Mouse (Mus musculus): ENCODE measurements around the gene Gm10142. TPM values are rescaled to one million over a fixed set of nuclear protein-coding genes. Genes with fewer than 3 reads are reported as not detected.
"Not testable (repeated sequence)": the region's sequence is repeated elsewhere in the genome, so short reads cannot be mapped to it uniquely, and the experiment has no call there.

Gene Gm10142
- polyA plus RNA-seq, 1 experiment: not detected

DNA sequence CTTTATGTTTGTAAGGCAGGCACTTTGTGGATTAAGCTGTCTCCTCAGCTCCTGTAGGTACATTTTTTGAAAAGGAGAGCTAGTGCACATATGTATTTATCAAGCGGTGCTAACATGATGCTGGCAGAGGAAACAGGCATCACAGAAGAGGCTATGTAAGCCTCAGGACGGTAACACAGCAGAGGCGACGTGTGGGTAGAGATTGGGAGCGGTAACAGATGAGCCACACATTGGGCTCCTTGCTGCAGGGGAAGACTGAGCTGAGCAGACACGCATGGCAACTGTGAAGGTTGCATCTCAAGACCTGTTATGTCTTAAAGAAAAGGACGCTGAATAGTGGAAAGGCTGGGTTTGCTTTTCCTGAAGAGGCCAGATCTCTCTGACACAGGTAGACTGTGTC is 32.6 kb upstream of the Gm10142 start:
- peaks cover 3% of the 10 kb centered on the region; the same call in 1 of the 2 replicates for H3K27me3 ChIP-seq (replicated peaks; ENCODE audit: control insufficient read depth, insufficient read depth, low read length)
- 83% methylated on average over 7 of the region's 7 CpGs for WGBS
- DNase-seq: no peak
- no peak overlapping the region for H3K4me3 ChIP-seq (ENCODE audit: insufficient read depth, low read depth, low read length)
- H3K27ac ChIP-seq (ENCODE audit: insufficient read depth, low read depth, low read length): no peak overlapping the region
- no peak for TF ChIP-seq CTCF (conservative IDR thresholded peaks at IDR 0.05; ENCODE audit: insufficient read depth, insufficient read length, low read depth, low read length)
- TF ChIP-seq POLR2A (IDR thresholded peaks at IDR 0.05; ENCODE audit: low read depth, low read length): no peak
- H3K4me1 ChIP-seq (ENCODE audit: control insufficient read depth, insufficient read depth, low read length): no peaks in the 10 kb centered on the region
- no peaks in the 10 kb centered on the region for H3K36me3 ChIP-seq (ENCODE audit: control insufficient read depth, insufficient read depth, low read length)

DNA sequence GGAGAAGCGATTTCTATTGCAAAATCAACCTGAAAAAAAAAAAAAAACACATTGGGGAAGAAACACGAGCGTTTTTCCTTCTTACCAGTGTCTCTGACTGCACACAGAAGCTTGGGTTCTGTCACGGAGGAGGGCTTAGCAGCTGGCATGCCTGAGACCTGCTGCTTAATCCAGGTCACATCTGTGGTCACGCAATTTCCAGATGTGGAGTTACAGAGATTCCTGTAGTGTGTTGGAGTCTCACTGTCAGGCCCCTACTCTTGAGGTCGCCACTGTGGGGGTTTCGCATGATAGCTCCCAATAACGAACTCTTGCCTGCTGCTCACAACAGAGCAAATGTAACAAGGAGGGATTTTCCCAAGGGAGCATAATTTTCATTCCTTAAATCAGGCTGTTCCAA is 31.4 kb upstream of the Gm10142 start:
- H3K36me3 ChIP-seq (ENCODE audit: control insufficient read depth, insufficient read depth, low read length): no peaks in the 10 kb centered on the region
- no peaks in the 10 kb centered on the region for H3K27me3 ChIP-seq (replicated peaks; ENCODE audit: control insufficient read depth, insufficient read depth, low read length)
- H3K4me3 ChIP-seq (ENCODE audit: insufficient read depth, low read depth, low read length): no peak overlapping the region
- no peak for TF ChIP-seq CTCF (conservative IDR thresholded peaks at IDR 0.05; ENCODE audit: insufficient read depth, insufficient read length, low read depth, low read length)
- no peak for TF ChIP-seq POLR2A (IDR thresholded peaks at IDR 0.05; ENCODE audit: low read depth, low read length)
- no peaks in the 10 kb centered on the region for H3K4me1 ChIP-seq (ENCODE audit: control insufficient read depth, insufficient read depth, low read length)
- WGBS: 30% methylated on average over 8 of the region's 8 CpGs
- DNase-seq: no peak
- H3K27ac ChIP-seq (ENCODE audit: insufficient read depth, low read depth, low read length): no peak overlapping the region

GRCm38 (mm10) chr10:77685895-77686664 is 29.5 kb upstream of the Gm10142 start, which contains the start of gene Tspear:
Gene Tspear, plus strand, starts transcription at chr10:77686569.
- Histone ChIP-seq H3K4me1 (ENCODE audit: control insufficient read depth, insufficient read depth, low read length) (no peaks in the 10 kb centered on the region), H3K36me3 (ENCODE audit: control insufficient read depth, insufficient read depth, low read length) (no peaks in the 10 kb centered on the region), H3K27ac (ENCODE audit: insufficient read depth, low read depth, low read length) (no peak within 1 kb of the TSS), H3K4me3 (ENCODE audit: insufficient read depth, low read depth, low read length) (no peak within 1 kb of the TSS), H3K27me3 (replicated peaks; ENCODE audit: control insufficient read depth, insufficient read depth, low read length) (no peaks in the 10 kb centered on the region)
- WGBS: 14% methylated on average over 22 of the region's 22 CpGs
- no peak for DNase-seq
- no peak for TF ChIP-seq POLR2A (IDR thresholded peaks at IDR 0.05; ENCODE audit: low read depth, low read length)
- no peak for TF ChIP-seq CTCF (conservative IDR thresholded peaks at IDR 0.05; ENCODE audit: insufficient read depth, insufficient read length, low read depth, low read length)

DNA sequence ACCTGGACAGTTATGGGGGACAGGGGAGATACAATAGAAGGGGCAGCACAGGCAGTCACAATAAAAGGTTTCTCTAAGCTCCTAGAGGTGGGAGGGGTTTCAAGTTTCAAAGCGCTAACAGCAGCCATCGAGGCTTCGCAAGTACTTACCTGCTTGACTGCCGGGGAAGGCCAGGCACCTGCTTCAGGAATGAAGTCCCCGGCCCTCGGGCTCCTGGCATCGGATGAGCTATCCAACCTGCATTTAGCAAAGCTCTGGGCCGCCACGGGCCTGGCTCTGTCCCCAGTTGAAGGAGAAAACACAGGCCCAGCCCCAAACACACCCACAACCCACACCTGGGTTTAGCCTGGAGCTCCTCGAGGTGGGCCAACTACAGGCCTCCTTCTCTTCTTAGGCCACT is 28.6 kb upstream of the Gm10142 start:
- WGBS: 32% methylated on average over 10 of the region's 10 CpGs
- no peak for DNase-seq
- no peaks in the 10 kb centered on the region for H3K27me3 ChIP-seq (replicated peaks; ENCODE audit: control insufficient read depth, insufficient read depth, low read length)
- no peak overlapping the region for H3K27ac ChIP-seq (ENCODE audit: insufficient read depth, low read depth, low read length)
- no peaks in the 10 kb centered on the region for H3K4me1 ChIP-seq (ENCODE audit: control insufficient read depth, insufficient read depth, low read length)
- no peaks in the 10 kb centered on the region for H3K36me3 ChIP-seq (ENCODE audit: control insufficient read depth, insufficient read depth, low read length)
- TF ChIP-seq CTCF (conservative IDR thresholded peaks at IDR 0.05; ENCODE audit: insufficient read depth, insufficient read length, low read depth, low read length) (no peak), POLR2A (IDR thresholded peaks at IDR 0.05; ENCODE audit: low read depth, low read length) (no peak)
- H3K4me3 ChIP-seq (ENCODE audit: insufficient read depth, low read depth, low read length): no peak overlapping the region

DNA sequence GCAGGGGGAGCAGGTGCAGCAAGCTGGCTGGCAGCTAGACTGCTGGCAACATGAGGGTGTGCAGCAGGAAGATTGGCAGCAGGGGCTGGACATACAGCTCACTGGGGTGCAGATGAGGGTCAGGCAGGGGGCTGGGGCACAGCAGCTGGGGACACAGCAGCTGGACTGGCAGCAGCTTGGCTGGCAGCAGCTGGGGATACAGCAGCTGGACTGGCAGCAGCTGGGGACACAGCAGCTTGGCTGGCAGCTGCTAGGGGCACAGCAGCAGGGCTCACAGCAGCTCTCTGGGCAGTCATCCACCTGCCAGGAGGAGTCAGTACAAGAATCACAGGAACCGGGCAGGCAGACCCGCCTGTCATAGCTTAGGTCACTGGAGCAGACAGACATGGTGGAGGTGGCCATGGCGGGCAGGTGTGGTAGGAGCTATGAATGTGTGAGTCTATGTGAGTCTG is 25.2 kb upstream of the Gm10142 start, which contains the start of gene Gm19402:
Gm19402 (minus strand) TSS at position 402 of the 452 bp plus-strand sequence.
- not testable (repeated sequence) for H3K4me1 ChIP-seq (ENCODE audit: control insufficient read depth, insufficient read depth, low read length); DNase-seq; H3K4me3 ChIP-seq (ENCODE audit: insufficient read depth, low read depth, low read length); H3K36me3 ChIP-seq (ENCODE audit: control insufficient read depth, insufficient read depth, low read length); H3K27ac ChIP-seq (ENCODE audit: insufficient read depth, low read depth, low read length); H3K27me3 ChIP-seq (replicated peaks; ENCODE audit: control insufficient read depth, insufficient read depth, low read length)
- WGBS: 63% methylated on average over 3 of the region's 3 CpGs

DNA sequence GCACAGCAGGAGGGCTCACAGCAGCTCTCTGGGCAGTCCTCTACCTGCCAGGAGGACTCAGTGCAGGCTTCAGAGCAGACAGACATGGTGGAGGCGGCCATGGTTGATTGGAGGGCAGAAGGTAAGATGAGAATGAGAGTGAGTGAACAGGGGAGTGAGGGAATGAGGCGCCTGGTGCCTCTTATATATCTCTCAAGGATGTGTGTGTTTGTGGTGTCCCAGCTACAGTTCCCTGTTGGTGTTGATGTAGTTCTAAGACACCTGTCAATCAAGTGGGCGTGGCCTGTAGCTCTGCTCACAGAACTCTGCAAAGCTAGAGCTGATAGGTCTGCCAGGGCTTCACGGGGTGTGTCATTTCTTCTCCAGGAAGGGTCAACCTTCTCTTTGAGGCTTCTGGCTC is 18.5 kb upstream of the Gm10142 start, which contains the start of gene Gm9508:
Gm9508 (minus strand) TSS at position 101 of the 400 bp plus-strand sequence.
- WGBS: 38% methylated on average over 4 of the region's 4 CpGs
- DNase-seq: no peak
- Histone ChIP-seq H3K4me3 (ENCODE audit: insufficient read depth, low read depth, low read length) (no peak within 1 kb of the TSS), H3K36me3 (ENCODE audit: control insufficient read depth, insufficient read depth, low read length) (no peaks in the 10 kb centered on the region), H3K27ac (ENCODE audit: insufficient read depth, low read depth, low read length) (no peak within 1 kb of the TSS), H3K4me1 (ENCODE audit: control insufficient read depth, insufficient read depth, low read length) (no peaks in the 10 kb centered on the region), H3K27me3 (replicated peaks; ENCODE audit: control insufficient read depth, insufficient read depth, low read length) (no peaks in the 10 kb centered on the region)
- TF ChIP-seq POLR2A (IDR thresholded peaks at IDR 0.05; ENCODE audit: low read depth, low read length): no peak
- no peak for TF ChIP-seq CTCF (conservative IDR thresholded peaks at IDR 0.05; ENCODE audit: insufficient read depth, insufficient read length, low read depth, low read length)

DNA sequence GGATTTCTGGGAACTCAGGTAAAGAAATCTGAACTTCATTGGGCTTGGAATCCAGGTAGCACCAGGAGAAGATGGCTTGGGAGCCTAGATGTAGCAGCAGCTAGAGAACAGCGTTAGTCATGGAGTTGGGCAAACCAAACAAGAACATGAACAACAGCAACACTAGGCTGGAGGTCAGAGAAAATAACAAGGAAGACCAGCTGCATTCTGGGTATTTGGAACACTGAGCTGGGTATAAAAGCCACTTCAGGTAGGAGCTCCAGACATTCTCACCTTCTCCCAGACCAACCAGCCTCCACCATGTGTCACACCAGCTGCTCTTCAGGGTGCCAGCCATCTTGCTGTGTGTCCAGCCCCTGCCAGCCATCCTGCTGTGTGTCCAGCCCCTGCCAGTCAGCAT is 9.3 kb upstream of the Gm10142 start, which contains the start of gene Gm10272:
Gm10272 (plus strand) TSS at position 301 of the 400 bp plus-strand sequence.
- no peaks in the 10 kb centered on the region for H3K36me3 ChIP-seq (ENCODE audit: control insufficient read depth, insufficient read depth, low read length)
- no peak within 1 kb of the TSS for H3K4me3 ChIP-seq (ENCODE audit: insufficient read depth, low read depth, low read length)
- no peak for DNase-seq
- H3K27me3 ChIP-seq (replicated peaks; ENCODE audit: control insufficient read depth, insufficient read depth, low read length): no peaks in the 10 kb centered on the region
- H3K4me1 ChIP-seq (ENCODE audit: control insufficient read depth, insufficient read depth, low read length): no peaks in the 10 kb centered on the region
- WGBS: 95% methylated on average over 1 of the region's 1 CpGs
- no peak within 1 kb of the TSS for H3K27ac ChIP-seq (ENCODE audit: insufficient read depth, low read depth, low read length)
- TF ChIP-seq POLR2A (IDR thresholded peaks at IDR 0.05; ENCODE audit: low read depth, low read length): no peak
- no peak for TF ChIP-seq CTCF (conservative IDR thresholded peaks at IDR 0.05; ENCODE audit: insufficient read depth, insufficient read length, low read depth, low read length)
